Mouse (Mus musculus) heart, embryonic 11.5 days (tissue): ENCODE results near the gene Gm47985. TPM values are rescaled to one million over a fixed set of nuclear protein-coding genes. Genes with fewer than 3 reads are reported as not detected.
"Not testable (repeated sequence)": the region's sequence is repeated elsewhere in the genome, so short reads cannot be mapped to it uniquely, and the experiment has no call there.

Experiments
- ATAC-seq: fragments of 200-750 bp; cut with Nextera tagmentation; replicated peaks from 2 replicates; pipeline ENCODE4 v1.8.0; 2017; ENCODE audit warnings: moderate library complexity; ENCODE audit not compliant: insufficient number of reproducible peaks, low FRiP score, low TSS enrichment
- H3K27ac ChIP-seq: fragments of 300-500 bp; sonication (generic); 2 replicates; pipeline ENCODE4 v1.5.1; 2014; ENCODE audit warnings: mild to moderate bottlenecking, low read depth, low read length
- H3K27me3 ChIP-seq: fragments of 300-500 bp; sonication (generic); 2 replicates; pipeline ENCODE4 v1.6.1; 2014; ENCODE audit warnings: mild to moderate bottlenecking, low read length, mixed read lengths; ENCODE audit not compliant: control insufficient read depth, insufficient read depth
- H3K36me3 ChIP-seq: fragments of 300-500 bp; sonication (generic); 2 replicates; pipeline ENCODE4 v1.6.1; 2014; ENCODE audit warnings: mild to moderate bottlenecking, low read length, moderate library complexity, mixed read lengths; ENCODE audit not compliant: control insufficient read depth, insufficient read depth
- H3K4me1 ChIP-seq: fragments of 300-500 bp; sonication (generic); 2 replicates; pipeline ENCODE4 v1.6.1; 2014; ENCODE audit warnings: low read length; ENCODE audit not compliant: control insufficient read depth, insufficient read depth
- H3K4me2 ChIP-seq: fragments of 300-500 bp; sonication (generic); 2 replicates; pipeline ENCODE4 v1.6.1; 2014; ENCODE audit warnings: mild to moderate bottlenecking, moderate library complexity
- H3K4me3 ChIP-seq: fragments of 300-500 bp; sonication (generic); 2 replicates; pipeline ENCODE4 v1.5.1; 2014; ENCODE audit warnings: low read depth, low read length
- H3K9ac ChIP-seq: fragments of 300-500 bp; sonication (generic); 2 replicates; pipeline ENCODE4 v1.6.1; 2014; ENCODE audit warnings: mild to moderate bottlenecking, low read depth, low read length, moderate library complexity
- H3K9me3 ChIP-seq: fragments of 300-500 bp; sonication (generic); replicated peaks from 2 replicates; pipeline ENCODE4 v1.6.1; 2016; ENCODE audit warnings: low read length; ENCODE audit not compliant: control insufficient read depth
- WGBS: fragments of 180-500 bp; shearing (Covaris S2); extraction: QIAGEN DNeasy Blood & Tissue Kit; methylation state at CpG from one replicate; pipeline ENCODE4 v1.1.7; 2014; ENCODE audit not compliant: insufficient replicate concordance; 5-methylcytosine and 5-hydroxymethylcytosine counted together
- polyA plus RNA-seq: library from polyadenylated mRNA; unstranded; fragments of >200 nt; fragmentation: Nextera tagmentation; extraction: Ambion mirVana; gene quantifications from 2 replicates; pipeline ENCODE4 v1.2.1, GENCODE M21; 2014

Gene Gm47985
- polyA plus RNA-seq = 2.1 and 3.4 TPM in 2 replicates

DNA sequence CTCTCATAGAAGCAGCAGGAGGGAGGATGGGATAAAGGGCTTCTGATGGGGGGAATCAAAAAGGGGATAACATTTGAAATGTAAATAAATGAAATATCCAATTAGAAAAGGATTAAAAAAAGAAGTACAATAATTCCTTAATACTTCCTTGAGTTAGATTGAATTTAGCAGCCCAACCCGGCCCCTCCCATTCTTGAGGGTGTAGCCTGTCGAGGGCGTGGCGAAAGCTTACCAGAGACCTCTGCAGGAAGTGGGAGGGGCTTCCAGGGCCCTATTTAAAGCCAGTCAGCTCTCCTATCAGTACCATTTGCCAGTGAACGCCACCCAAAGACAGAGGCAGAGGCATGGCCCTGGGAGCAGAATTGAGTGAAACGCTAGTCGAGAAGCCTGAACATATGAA is at the start of gene Gm47985:
TSS of gene Gm47985 (plus strand) at position 272 of the 400 bp plus-strand sequence.
- H3K4me2 ChIP-seq, H3K36me3 ChIP-seq, H3K27ac ChIP-seq, H3K9ac ChIP-seq, H3K27me3 ChIP-seq, H3K4me1 ChIP-seq, H3K4me3 ChIP-seq, ATAC-seq, H3K9me3 ChIP-seq: not testable (repeated sequence)
- no CpG with 5 or more reads among the region's 7 CpGs for WGBS

DNA sequence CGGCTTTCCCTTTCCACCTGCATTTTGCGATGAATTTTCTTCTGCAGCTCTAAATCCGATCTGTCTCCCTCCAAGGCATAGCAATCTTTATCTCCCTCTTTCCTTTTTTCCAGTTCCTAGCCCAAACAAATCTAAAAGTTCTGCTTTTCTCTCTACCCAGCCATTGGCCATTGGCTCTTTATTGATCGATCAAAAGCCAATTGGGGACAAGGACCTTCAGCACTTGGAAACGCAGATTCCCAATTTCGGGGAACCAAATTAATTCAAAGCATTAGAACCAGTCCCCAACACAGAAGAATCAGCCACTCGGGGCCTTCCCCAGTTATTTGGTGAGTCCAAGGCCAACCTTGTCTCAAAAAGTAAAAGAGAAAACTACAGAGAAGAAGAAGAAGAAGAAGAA is 49.7 kb upstream of the Gm47985 start:
- WGBS = 87% methylated on average over 7 of the region's 7 CpGs
- ATAC-seq = no peak
- peaks cover 24% of the 10 kb centered on the region for H3K4me1 ChIP-seq
- H3K36me3 ChIP-seq = no peaks in the 10 kb centered on the region
- no peaks in the 10 kb centered on the region for H3K9me3 ChIP-seq
- H3K4me2 ChIP-seq = no peak overlapping the region
- no peak overlapping the region for H3K27ac ChIP-seq
- no peaks in the 10 kb centered on the region for H3K27me3 ChIP-seq
- H3K4me3 ChIP-seq = no peak overlapping the region
- H3K9ac ChIP-seq = no peak overlapping the region

DNA sequence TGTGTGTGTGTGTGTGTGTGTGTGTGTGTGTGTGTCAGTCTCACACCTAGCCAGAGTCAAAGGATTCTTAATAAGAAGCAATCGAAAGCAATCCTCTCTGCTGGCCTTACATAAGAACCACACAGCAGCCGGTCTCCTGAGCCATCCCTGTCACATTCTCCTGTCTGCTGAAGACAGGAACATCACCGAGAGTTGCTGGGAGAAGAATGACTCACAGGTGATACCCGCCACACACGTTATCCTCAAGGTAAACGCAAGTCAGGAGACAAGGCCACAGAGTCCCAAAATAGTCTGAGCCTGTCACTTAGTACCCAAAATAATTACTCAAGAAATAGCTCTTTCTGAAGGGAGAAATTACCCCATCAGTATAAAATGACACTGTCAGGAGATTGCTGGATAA is 43.9 kb upstream of the Gm47985 start:
- Histone ChIP-seq H3K9ac (no peak overlapping the region), H3K4me2 (no peak overlapping the region), H3K4me1 (no peaks in the 10 kb centered on the region), H3K27me3 (no peaks in the 10 kb centered on the region), H3K36me3 (no peaks in the 10 kb centered on the region), H3K9me3 (no peaks in the 10 kb centered on the region), H3K4me3 (no peak overlapping the region), H3K27ac (no peak overlapping the region)
- no peak for ATAC-seq
- 48% methylated on average over 6 of the region's 6 CpGs for WGBS

GRCm38 (mm10) chr1:151140956-151141355 is 41.4 kb upstream of the Gm47985 start:
- Histone ChIP-seq H3K9me3 (no peaks in the 10 kb centered on the region), H3K4me1 (peaks cover 4% of the 10 kb centered on the region; the same call in 1 of the 2 replicates), H3K4me2 (no peak overlapping the region), H3K36me3 (no peaks in the 10 kb centered on the region), H3K27me3 (no peaks in the 10 kb centered on the region), H3K27ac (no peak overlapping the region), H3K4me3 (no peak overlapping the region), H3K9ac (no peak overlapping the region)
- 73% methylated on average over 3 of the region's 3 CpGs for WGBS
- no peak for ATAC-seq

- no peak overlapping the region for H3K9ac ChIP-seq
- H3K4me3 ChIP-seq = no peak overlapping the region
- peak overlapping the region; percentile 54 for H3K27ac ChIP-seq
- peaks cover 4% of the 10 kb centered on the region; the same call in 1 of the 2 replicates for H3K4me1 ChIP-seq
- H3K4me2 ChIP-seq = no peak overlapping the region
- H3K9me3 ChIP-seq = no peaks in the 10 kb centered on the region
- H3K27me3 ChIP-seq = no peaks in the 10 kb centered on the region
- no peaks in the 10 kb centered on the region for H3K36me3 ChIP-seq
- 0 out of 2 replicates have a peak, but pooled peaks have one; percentile 31 for ATAC-seq
- 22% methylated on average over 6 of the region's 6 CpGs for WGBS
These were observed 37.7 kb upstream of the Gm47985 start for GRCm38 (mm10) chr1:151144471-151145146.

DNA sequence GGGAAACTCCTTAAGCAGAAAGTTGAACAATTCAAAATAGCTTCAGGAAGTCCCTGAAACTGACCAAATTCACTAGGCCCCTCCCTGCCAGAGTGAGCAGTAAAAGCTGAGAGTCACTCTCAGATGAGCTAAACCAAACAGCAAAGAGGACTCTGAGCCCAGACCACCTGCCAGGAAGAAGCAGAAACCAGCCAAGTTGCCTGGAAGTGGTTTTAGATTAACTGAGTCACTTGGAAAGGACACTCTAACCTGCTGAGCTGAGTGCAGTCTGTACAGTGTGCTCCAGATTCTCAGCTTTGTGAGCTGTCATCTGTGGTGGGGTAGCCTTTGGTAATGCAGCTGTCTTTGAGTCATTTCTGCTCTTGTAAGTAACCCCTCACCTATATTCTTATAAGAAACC is 34.5 kb upstream of the Gm47985 start:
- Histone ChIP-seq H3K27me3 (no peaks in the 10 kb centered on the region), H3K9me3 (no peaks in the 10 kb centered on the region), H3K4me2 (no peak overlapping the region), H3K36me3 (no peaks in the 10 kb centered on the region), H3K9ac (no peak overlapping the region), H3K4me1 (peaks cover 5% of the 10 kb centered on the region), H3K27ac (no peak overlapping the region), H3K4me3 (no peak overlapping the region)
- no peak for ATAC-seq

GRCm38 (mm10) chr1:151150211-151150610 is 32.1 kb upstream of the Gm47985 start:
- H3K36me3 ChIP-seq = no peaks in the 10 kb centered on the region
- no peak overlapping the region for H3K4me2 ChIP-seq
- no peak overlapping the region for H3K4me3 ChIP-seq
- peaks cover 2% of the 10 kb centered on the region; the same call in 1 of the 2 replicates for H3K4me1 ChIP-seq
- H3K27ac ChIP-seq = no peak overlapping the region
- no peak for ATAC-seq
- 87% methylated on average over 7 of the region's 7 CpGs for WGBS
- H3K27me3 ChIP-seq = no peaks in the 10 kb centered on the region
- no peak overlapping the region for H3K9ac ChIP-seq
- H3K9me3 ChIP-seq = no peaks in the 10 kb centered on the region

GRCm38 (mm10) chr1:151151089-151151488 is 31.2 kb upstream of the Gm47985 start:
- Histone ChIP-seq H3K9me3 (no peaks in the 10 kb centered on the region), H3K4me3 (no peak overlapping the region), H3K27me3 (no peaks in the 10 kb centered on the region), H3K9ac (no peak overlapping the region), H3K36me3 (no peaks in the 10 kb centered on the region), H3K27ac (no peak overlapping the region), H3K4me2 (no peak overlapping the region), H3K4me1 (peaks cover 2% of the 10 kb centered on the region; the same call in 1 of the 2 replicates)
- no peak for ATAC-seq
- 72% methylated on average over 2 of the region's 2 CpGs for WGBS

GRCm38 (mm10) chr1:151153056-151153652 is 29.2 kb upstream of the Gm47985 start:
- H3K27ac ChIP-seq = no peak overlapping the region
- H3K9ac ChIP-seq = no peak overlapping the region
- no peaks in the 10 kb centered on the region for H3K36me3 ChIP-seq
- ATAC-seq = no peak
- no peaks in the 10 kb centered on the region for H3K27me3 ChIP-seq
- H3K4me2 ChIP-seq = no peak overlapping the region
- 43% methylated on average over 6 of the region's 6 CpGs for WGBS
- no peak overlapping the region for H3K4me3 ChIP-seq
- H3K9me3 ChIP-seq = no peaks in the 10 kb centered on the region
- peaks cover 10% of the 10 kb centered on the region for H3K4me1 ChIP-seq
